Mouse (Mus musculus) kidney, postnatal 0 days (tissue): ENCODE data around the gene Ddo. TPM values are rescaled to one million over a fixed set of nuclear protein-coding genes. Genes with fewer than 3 reads are reported as not detected.

Experiments
- ATAC-seq: fragments of 200-750 bp; cut with Nextera tagmentation; replicated peaks from 2 replicates; pipeline ENCODE4 v1.8.0; 2017; ENCODE audit warnings: low read depth, moderate number of reproducible peaks, moderate TSS enrichment, moderate library complexity; ENCODE audit not compliant: low FRiP score
- DNase-seq: peaks from one replicate; pipeline ENCODE4 v3.0.0-alpha.2; 2016; ENCODE audit warnings: low spot score
- H3K27ac ChIP-seq: fragments of 300-500 bp; sonication (generic); 2 replicates; pipeline ENCODE4 v1.5.1; 2014; ENCODE audit warnings: mild to moderate bottlenecking
- H3K27me3 ChIP-seq: fragments of 300-500 bp; sonication (generic); 2 replicates; pipeline ENCODE4 v1.6.1; 2014; ENCODE audit warnings: low read length, mixed read lengths; ENCODE audit not compliant: insufficient read depth
- H3K36me3 ChIP-seq: fragments of 300-500 bp; sonication (generic); 2 replicates; pipeline ENCODE4 v1.6.1; 2014; ENCODE audit warnings: low read length, mixed read lengths; ENCODE audit not compliant: insufficient read depth
- H3K4me1 ChIP-seq: fragments of 300-500 bp; sonication (generic); replicated peaks from 2 replicates; pipeline ENCODE4 v1.6.1; 2014; ENCODE audit warnings: antibody characterized with exemption, low read length, mixed read lengths; ENCODE audit not compliant: insufficient read depth
- H3K4me2 ChIP-seq: fragments of 300-500 bp; sonication (generic); 2 replicates; pipeline ENCODE4 v1.6.1; 2014; ENCODE audit warnings: mild to moderate bottlenecking, low read length, moderate library complexity, mixed read lengths
- H3K4me3 ChIP-seq: fragments of 300-500 bp; sonication (generic); replicated peaks from 2 replicates; pipeline ENCODE4 v1.5.1; 2014; ENCODE audit warnings: low read depth, low read length
- H3K9ac ChIP-seq: fragments of 300-500 bp; sonication (generic); 2 replicates; pipeline ENCODE4 v1.6.1; 2014; ENCODE audit warnings: low read depth, low read length
- H3K9me3 ChIP-seq: fragments of 300-500 bp; sonication (generic); replicated peaks from 2 replicates; pipeline ENCODE4 v1.6.1; 2016; ENCODE audit warnings: low read length, inconsistent platforms, mixed read lengths
- CTCF ChIP-seq: IDR thresholded peaks from 2 replicates; pipeline ENCODE4 v1.5.1; 2016; ENCODE audit warnings: antibody characterized with exemption, low read depth, mild to moderate bottlenecking, moderate library complexity
- WGBS: fragments of 180-500 bp; shearing (Covaris S2); extraction: QIAGEN DNeasy Blood & Tissue Kit; methylation state at CpG from one replicate; pipeline ENCODE4 v1.1.7; 2014; 5-methylcytosine and 5-hydroxymethylcytosine counted together
- polyA plus RNA-seq: library from polyadenylated mRNA; unstranded; fragments of >200 nt; fragmentation: Nextera tagmentation; extraction: Ambion mirVana; gene quantifications from 2 replicates; pipeline ENCODE4 v1.2.1, GENCODE M21; 2015

The Ddo gene
- polyA plus RNA-seq = 3.2 and 3.6 TPM in 2 replicates

DNA sequence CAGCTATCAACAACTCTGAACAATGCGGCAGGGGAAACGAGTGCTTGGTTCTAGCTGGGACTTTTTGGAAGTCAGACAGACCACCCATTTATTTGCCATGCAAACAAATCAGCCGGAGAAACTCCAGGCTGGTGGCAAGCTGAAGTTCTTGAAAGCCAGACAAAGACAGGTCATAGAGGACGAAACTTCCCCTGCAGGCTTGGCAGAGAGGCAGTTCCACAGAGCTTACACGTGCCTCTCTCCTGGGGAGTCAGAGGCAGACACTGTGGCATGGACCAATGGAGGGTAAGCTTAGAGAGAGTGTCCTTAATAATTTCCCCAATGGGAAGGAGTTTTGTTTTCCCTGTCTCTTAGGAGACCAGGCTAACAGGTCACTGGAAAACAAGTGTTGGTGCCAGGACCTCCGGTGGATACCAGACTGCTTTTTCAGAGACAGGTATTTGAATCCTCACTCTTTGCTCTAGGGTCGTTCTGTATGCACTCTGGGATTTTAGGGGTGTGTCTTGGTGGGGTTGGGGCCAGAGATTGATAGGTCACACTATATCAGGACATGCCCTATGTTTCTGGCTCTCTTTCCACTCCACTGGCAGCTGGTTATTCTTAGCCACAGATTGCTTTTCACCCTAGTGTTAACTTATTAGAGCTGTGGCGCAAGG, at the start of gene Ddo:
Gene Ddo, plus strand, starts transcription at position 356 of the 656 bp plus-strand sequence.
- peak; percentile 62 for ATAC-seq
- TF ChIP-seq CTCF = no peak
- no peaks in the 10 kb centered on the region for H3K4me1 ChIP-seq
- H3K27ac ChIP-seq = no peak within 1 kb of the TSS
- H3K9me3 ChIP-seq = no peaks in the 10 kb centered on the region
- H3K36me3 ChIP-seq = no peaks in the 10 kb centered on the region
- 70% methylated on average over 8 of the region's 8 CpGs for WGBS
- H3K4me3 ChIP-seq = no peak within 1 kb of the TSS
- no peaks in the 10 kb centered on the region for H3K27me3 ChIP-seq
- H3K4me2 ChIP-seq = no peak within 1 kb of the TSS
- DNase-seq = no peak
- no peak within 1 kb of the TSS for H3K9ac ChIP-seq

DNA sequence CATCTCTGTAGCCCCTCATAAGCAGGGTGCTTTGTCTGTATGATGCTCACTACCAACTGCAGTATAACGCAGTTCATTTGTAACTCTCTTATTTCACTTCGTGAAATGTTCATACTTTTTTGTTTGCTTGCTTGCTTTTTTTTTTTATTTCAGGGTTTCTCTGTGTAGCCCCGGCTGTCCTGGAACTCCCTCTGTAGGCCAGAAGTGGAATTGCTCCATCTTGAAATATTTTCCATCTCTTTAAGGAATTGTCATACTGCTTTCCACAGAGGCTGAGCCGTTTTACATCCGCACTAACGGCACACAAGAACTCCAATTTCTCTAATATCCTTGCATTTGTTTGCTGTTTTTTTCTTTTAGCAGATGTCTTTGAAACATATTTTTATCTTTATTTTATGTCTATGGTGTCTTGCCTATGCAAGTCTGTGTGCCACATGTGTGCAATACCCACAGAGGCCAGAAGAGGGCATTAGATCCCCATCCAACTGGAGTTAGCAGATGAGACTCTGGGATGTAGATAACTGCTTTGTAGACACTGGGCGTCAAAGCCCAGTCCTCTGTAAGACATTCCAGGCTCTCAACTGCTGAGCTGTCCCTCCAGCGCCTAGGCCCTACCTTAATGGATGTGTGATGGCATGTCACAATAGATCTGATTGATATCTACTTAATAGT, 46.1 kb upstream of the Ddo start:
- no peaks in the 10 kb centered on the region for H3K27me3 ChIP-seq
- WGBS = 80% methylated on average over 8 of the region's 8 CpGs
- H3K4me1 ChIP-seq = no peaks in the 10 kb centered on the region
- peak; percentile 57 for TF ChIP-seq CTCF
- peak; percentile 9 for DNase-seq
- no peak overlapping the region for H3K9ac ChIP-seq
- no peaks in the 10 kb centered on the region for H3K36me3 ChIP-seq
- no peaks in the 10 kb centered on the region for H3K9me3 ChIP-seq
- no peak overlapping the region for H3K4me3 ChIP-seq
- H3K4me2 ChIP-seq = no peak overlapping the region
- H3K27ac ChIP-seq = no peak overlapping the region
- no peak for ATAC-seq

- TF ChIP-seq CTCF = no peak
- no peak overlapping the region for H3K4me3 ChIP-seq
- H3K9me3 ChIP-seq = no peaks in the 10 kb centered on the region
- H3K9ac ChIP-seq = no peak overlapping the region
- ATAC-seq = no peak
- H3K27me3 ChIP-seq = no peaks in the 10 kb centered on the region
- H3K4me1 ChIP-seq = no peaks in the 10 kb centered on the region
- H3K36me3 ChIP-seq = no peaks in the 10 kb centered on the region
- no peak overlapping the region for H3K27ac ChIP-seq
- whole genome bisulfite sequencing = 76% methylated on average over 7 of the region's 7 CpGs
- no peak for DNase-seq
- no peak overlapping the region for H3K4me2 ChIP-seq
Observed at GRCm38 (mm10) chr10:40592186-40592585, 37.6 kb upstream of the Ddo start.

GRCm38 (mm10) chr10:40597177-40597576, 32.6 kb upstream of the Ddo start:
- Histone ChIP-seq H3K27me3 (no peaks in the 10 kb centered on the region), H3K4me1 (no peaks in the 10 kb centered on the region), H3K4me2 (no peak overlapping the region), H3K9me3 (no peaks in the 10 kb centered on the region), H3K9ac (no peak overlapping the region), H3K27ac (no peak overlapping the region), H3K36me3 (no peaks in the 10 kb centered on the region), H3K4me3 (no peak overlapping the region)
- DNase-seq (no peak), ATAC-seq (no peak)
- WGBS = 88% methylated on average over 3 of the region's 3 CpGs
- no peak for TF ChIP-seq CTCF

GRCm38 (mm10) chr10:40604706-40605394, 25.0 kb upstream of the Ddo start:
- Histone ChIP-seq H3K9me3 (0 out of 2 replicates have a peak, but pooled peaks cover 6% of the 10 kb centered on the region), H3K4me2 (no peak overlapping the region), H3K27me3 (no peaks in the 10 kb centered on the region), H3K9ac (no peak overlapping the region), H3K36me3 (no peaks in the 10 kb centered on the region), H3K4me3 (no peak overlapping the region), H3K4me1 (no peaks in the 10 kb centered on the region), H3K27ac (no peak overlapping the region)
- WGBS = 61% methylated on average over 6 of the region's 6 CpGs
- DNase-seq = peak; percentile 16
- peak; percentile 44 for TF ChIP-seq CTCF
- no peak for ATAC-seq

- H3K36me3 ChIP-seq = no peaks in the 10 kb centered on the region
- no peak overlapping the region for H3K9ac ChIP-seq
- no peak overlapping the region for H3K4me2 ChIP-seq
- H3K27ac ChIP-seq = no peak overlapping the region
- DNase-seq (peak; percentile 24), ATAC-seq (no peak)
- H3K4me3 ChIP-seq = no peak overlapping the region
- no peaks in the 10 kb centered on the region for H3K27me3 ChIP-seq
- no peaks in the 10 kb centered on the region for H3K4me1 ChIP-seq
- no peaks in the 10 kb centered on the region for H3K9me3 ChIP-seq
- TF ChIP-seq CTCF = peak; percentile 50; the same call in 1 of the 2 replicates
Observed at GRCm38 (mm10) chr10:40617973-40618372, 11.8 kb upstream of the Ddo start.
